Mouse (Mus musculus) skeletal muscle tissue, adult 2 months (tissue): ENCODE data around the gene Pde2a.

ENCODE experiments used
- DNase-seq: peaks from one replicate; pipeline ENCODE4 v3.0.0-alpha.2; 2012; ENCODE audit warnings: low read depth, low spot score

Gene Pde2a

DNA sequence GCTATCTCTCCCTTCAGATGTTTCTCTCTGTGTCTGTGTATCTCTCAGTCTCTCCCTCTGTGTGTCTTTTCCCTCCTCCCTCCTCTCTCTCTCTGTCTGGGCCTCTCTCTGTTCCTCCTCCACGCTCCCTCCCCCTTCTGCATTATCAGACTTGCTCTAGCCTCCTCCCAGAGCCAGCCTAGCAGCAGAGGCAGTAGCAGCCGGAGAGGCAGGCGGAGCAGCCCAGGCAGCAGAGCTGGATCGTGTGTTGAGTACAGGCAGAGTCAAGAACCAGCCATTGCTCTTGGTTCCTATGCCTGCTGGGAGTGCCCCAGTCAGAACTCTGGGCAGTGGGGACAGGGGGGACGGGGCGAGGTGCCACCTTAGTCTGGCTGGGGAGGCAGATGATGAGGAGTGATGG lies at the start of gene Pde2a:
TSS of gene Pde2a (plus strand) at position 163 of the 400 bp plus-strand sequence.
- no peak for DNase-seq

DNA sequence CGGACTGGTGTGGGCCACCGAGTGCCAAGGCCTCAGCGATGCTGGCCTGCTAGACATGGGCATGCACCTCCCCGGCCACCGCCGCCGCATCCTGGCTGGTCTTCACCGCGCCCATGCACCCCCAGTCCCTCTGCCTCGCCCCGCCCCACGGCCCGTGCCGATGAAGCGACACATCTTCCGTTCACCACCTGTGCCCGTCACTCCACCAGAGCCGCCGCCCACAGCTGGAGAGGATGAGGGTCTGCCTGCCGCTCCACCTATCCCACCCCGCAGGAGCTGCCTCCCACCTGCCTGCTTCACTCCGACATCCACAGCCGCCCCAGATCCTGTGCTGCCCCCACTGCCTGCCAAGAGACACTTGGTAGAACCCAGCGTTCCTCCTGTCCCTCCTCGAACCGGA lies 48.4 kb upstream of the Pde2a start:
- no peak for DNase-seq

DNA sequence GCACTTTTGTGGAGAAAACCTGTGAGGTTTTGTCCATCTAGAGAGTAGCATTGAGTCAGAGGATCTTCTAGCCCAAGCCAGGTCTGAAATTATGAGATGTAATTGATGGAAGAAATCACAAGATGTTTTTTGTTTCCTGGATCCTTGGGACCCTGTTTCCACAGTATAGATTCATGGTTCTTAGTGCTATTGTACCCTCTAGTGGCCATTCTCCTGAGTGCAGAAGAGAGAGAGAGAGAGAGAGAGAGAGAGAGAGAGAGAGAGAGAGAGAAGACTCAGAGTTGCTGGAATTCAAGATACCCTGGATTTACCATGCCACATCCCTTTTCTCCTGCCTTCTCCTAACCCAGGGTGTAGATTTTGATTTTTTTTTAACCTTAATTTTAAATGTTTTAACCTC lies 47.3 kb upstream of the Pde2a start:
- DNase-seq = no peak

DNA sequence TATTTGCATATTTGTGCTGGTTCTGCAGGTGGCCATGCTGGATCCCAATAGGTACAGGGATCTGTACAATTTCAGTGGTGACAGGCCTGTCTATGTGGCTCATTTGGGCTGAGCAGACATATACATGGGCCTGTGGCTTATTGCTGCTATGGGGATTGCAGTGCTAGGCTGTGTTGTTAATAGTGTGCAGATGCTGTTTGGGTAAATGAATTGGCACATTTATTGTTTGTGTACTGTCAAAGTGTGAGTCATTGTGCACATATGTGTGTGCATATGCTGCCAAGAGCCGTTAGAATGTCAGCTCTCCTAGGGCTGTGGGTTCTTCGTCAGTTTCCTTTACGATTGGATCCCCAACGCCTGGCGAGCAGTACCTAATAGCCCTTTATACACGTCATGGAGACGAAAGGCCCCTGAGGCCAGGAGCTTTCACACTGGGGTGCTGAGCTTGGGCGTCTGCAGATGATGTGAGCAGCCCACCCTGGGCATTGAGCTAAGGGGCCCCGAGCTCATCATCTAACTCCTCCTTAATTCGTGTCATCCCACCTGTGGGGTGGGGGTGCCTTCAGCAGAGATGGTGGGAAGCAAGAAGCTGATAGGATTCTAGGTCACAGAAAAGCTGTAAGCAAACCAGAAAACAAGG lies 44.7 kb upstream of the Pde2a start:
- no peak for DNase-seq

DNA sequence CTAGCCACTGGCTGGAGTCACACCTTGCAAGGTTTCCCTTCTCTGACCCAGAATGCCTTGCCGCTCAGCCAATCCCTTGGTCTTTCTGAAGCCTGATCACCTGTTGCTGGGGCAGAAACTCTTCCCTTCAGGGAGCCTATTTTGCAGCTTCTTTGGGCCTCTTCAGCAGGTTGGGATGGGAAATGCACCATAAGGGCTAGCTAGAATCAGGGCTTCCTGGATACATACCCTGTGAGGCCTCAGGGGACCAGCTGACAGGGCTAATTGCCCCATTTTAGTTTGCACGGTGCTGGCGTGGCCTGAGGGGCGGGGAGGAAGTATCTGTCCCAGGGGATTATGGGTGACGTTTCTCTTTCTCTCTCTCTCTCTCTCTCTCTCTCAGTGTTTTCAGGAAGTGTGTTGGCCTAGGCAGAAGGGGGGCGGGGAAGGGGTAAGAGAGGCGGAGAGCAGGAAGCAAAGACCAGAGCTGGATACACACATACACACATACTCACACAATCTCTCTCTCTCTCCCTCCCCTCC lies 43.7 kb upstream of the Pde2a start:
- DNase-seq = peak; percentile 86

DNA sequence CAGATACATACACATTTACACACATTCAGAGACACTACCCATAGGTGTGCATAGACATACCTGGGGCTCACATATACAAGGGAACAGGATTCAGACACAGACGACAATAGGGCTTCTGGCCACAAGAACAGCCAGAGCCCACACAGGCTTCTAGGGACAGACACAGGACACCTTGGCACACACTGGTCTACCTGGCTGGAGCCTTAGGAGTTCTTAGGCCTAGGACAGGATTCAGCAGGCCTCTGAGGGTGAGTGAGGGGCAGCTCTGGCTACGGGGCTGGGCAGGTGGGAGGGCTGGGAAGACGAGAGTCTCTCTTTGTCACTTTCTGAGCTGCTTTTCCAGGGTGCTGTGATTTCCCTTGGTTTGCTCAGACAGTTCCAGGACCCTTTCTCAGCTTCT lies 43.2 kb upstream of the Pde2a start:
- no peak for DNase-seq

DNA sequence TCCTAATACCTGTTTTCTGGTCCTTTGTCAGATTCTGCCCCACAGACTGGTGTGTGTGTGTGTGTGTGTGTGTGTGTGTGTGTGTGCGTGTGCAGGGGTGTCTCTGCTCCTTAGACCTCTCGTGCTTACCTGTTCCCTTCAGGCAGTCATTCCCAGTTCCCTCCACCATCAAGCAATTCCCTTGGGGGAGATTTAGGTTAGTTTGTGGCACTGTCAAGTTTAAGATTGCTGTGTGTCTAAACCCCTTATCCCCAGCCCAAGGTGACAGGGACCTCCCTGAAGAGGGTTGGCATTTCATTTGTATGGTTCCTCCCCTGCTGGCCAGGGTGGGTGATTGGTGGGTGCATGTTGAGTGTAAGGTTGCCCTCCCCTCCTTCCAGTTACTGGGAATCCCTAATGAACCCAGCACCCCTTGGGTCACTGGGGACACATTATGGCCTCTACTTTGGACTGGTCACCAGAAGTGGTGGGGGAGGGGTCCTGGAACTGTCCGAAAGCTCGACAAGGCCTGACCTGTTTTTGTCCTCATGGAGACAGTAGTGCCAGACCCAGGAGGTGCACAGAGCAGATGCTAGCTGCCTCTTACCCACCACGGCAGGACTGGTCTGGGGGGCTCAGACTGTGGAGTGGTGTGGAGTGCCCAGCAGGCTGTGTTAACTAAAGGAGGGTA lies 42.6 kb upstream of the Pde2a start:
- no peak for DNase-seq

DNA sequence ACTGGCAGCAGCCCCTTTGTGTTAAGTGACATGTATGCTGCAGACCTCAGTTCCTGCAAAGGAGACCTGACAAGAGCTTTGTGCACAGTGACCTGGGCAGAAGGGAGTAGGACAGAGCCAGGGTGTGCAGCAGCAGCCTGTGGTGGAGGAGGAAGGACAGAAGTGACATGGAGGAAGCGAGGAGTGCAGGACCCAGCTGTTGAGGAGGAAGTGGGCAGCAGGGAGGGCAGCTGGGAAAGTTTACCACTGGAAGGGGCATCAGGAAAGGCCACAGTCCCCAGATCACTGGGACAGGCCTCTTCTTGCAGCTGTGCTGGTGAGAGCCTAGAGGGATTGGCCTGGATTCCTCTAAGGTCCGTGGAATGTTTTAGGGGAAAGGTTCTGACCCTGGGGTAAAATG lies 41.8 kb upstream of the Pde2a start:
- no peak for DNase-seq

DNA sequence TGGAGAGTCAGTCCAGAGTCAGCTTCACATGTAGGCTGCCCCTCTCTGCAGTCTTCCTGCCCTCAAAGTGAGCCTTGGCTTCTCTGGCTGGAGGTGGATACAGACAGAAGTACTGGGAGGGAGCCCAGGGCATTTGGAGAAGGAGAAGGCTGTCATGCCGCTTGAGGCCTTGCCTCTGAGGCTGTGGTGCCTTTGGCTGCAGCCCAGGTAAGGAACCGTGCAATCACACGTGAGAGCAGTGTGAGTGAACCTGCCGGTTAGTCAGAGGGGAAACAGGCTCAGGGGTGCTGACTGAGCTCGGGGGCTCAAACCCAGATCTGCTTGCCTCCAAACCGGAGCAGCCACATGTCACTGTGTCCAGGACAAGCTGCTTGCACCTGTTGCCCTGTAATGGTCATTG lies 40.0 kb upstream of the Pde2a start:
- DNase-seq = no peak

DNA sequence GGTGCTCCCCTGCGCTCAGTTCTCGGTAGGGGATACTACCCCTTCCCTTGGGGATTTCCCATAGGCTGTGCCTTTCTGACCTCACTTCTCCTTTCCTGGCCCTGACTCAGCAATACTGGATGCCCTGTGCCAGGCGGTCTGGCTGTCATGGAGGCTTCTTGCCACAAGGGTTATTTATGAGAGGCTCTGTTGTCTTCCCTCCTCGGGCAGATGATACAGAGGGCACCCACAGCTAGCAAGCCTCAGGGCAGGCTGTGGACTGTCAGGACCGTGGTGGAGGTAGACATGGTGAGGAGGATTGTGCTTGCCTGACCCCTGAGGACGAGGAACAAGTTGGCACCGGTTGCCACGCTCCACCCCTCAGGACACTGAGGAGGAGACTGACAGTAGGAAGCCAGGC lies 39.1 kb upstream of the Pde2a start:
- DNase-seq = peak; percentile 64

DNA sequence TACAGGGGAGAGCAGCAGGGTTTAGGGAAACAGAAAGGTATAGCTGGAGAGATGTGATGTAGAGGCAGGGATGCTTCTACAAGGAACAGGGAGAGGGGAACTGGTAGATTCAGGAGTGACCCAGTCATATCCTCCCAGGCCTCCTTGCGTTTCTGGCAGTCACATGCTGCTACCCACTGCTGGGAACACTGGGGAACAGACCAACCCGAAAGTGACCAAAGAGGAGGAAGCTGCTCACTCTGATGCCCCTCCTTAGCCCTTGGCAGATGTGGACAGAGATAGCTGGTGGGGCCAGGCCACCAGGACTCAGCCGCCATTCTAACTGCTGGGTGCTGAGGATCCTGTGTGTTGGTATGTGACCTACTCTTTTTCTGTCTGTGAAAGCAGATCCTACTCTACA lies 37.7 kb upstream of the Pde2a start:
- DNase-seq = no peak

DNA sequence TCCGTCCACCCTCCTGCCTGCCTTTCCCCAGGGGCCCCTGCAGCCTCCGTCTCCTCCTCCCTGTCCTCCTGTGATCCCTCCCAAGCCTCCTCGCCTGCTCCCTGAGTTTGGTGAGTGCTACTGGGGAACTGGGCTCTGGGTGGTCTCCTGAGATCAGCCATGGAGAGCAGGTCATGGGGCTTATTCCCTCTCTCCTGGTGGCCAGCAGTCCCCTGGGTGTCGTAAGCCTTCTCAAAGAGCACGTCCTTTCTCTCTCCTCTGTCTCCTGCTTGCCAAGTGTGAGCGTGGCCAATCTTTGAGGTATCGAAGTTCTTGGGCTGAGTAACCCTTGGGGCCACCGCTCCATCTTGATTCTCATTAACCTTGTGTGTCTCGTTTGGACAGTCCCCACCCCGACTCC lies 36.6 kb upstream of the Pde2a start:
- DNase-seq = no peak

DNA sequence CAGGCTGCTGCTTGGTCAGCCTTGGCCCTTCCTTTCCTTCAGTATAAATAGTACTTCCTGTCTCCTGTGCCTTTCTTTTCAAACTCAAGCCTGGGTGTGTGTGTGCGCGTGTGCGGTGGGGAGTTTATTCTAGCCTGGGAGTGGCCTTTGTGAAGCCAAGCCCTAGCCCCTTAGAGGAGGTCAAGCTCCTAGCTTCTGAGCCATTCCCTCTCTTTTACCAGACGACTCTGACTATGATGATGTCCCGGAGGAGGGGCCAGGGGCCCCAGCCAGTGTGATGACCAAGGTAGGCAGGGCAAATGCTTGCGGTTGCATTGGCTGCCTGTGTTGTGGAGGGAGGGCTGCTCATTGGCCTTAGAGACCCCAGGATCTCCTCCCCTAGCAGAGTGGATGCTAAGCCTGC lies 36.2 kb upstream of the Pde2a start:
- DNase-seq = no peak

DNA sequence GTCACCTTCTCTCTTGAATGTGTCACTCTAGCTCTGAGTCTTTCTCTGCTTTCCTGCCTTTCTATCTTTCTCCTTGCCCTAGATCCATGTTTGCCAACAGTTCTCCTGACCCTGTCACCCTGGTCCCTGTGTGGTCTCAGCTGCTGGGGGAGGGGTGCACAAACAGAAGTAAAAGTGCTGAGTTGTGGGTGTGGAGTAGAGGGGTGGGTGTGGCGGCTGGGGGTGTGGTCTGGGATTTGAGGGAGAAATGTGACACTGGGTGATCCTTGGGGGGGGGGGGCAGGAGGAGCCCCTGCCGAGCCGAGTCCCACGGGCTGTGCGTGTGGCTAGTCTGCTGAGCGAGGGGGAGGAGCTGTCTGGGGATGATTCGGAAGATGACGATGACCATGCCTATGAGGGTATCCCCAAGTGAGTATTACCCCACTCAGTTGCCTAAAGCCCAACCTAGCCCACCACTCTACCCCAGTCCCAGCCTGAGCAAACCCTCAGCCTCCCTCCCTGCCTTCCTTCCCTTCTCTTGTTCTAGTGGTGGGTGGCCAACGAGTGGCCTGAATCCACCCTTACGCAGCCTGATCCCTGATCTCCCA lies 35.5 kb upstream of the Pde2a start:
- no peak for DNase-seq

DNA sequence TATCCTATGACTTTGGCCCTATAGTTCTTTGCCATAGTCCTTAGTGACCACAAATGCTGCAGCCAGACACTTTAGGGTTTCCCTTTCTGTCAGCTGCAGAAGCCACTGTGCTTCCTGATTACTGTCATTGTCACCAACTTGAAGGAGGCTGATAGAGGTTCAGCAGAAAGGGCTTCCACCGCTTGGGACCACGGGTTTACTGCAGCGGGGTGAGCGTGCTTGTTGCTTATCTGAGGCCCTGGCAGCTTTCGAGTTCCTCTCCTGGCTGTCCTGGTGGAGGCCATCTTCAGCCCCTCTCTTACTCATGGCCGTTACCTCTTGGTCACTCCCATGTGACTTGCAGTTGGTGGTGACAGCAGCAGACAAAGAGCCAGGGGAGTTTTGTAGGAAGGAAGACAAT lies 32.2 kb upstream of the Pde2a start:
- DNase-seq = no peak

DNA sequence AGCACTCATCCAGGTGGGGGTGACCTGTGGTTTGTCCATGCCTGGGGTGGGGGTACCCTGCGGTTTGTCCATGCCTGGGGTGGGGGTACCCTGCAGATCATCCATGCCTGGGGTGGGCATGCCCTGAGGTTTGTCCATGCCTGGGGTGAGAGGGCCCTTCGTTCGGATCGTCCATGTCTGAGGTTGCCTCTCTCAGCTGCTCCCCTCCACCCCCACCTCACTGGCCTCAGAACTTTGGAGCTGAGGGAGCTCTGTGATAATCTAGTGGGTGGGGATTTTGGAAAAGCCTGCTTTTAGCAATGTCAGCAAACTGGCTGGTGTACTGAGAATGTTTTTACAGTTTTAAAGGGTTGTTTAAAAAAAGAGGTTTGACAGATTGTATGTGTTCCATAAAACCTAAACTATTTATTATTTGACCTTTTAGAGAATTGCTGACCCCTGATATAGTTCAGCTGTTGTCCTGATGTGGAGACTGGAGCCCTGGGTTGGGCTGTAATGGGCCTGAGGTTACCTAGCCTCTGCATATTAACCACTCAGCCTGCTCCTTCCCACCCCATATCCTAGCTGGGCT lies 29.5 kb upstream of the Pde2a start:
- DNase-seq = no peak

DNA sequence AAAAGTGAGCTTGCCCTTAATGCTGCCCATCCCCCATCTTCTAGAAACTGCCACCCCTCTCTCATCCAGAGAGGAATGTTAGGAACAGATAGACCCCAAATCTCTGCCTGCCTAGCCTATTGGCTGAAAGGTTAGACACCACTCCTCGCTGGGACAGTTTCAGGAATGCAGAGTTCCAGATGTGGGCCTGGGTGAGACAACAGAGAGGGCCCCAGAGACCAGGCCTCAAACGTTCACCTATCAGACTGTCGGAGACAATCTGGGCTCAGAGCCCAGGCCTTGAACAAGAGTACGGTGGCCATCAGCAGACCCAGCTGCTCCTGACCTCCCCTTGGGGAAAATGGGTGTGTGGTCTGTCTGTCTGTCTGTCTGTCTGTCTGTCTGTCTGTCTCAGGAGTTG lies 28.5 kb upstream of the Pde2a start:
- DNase-seq = no peak

DNA sequence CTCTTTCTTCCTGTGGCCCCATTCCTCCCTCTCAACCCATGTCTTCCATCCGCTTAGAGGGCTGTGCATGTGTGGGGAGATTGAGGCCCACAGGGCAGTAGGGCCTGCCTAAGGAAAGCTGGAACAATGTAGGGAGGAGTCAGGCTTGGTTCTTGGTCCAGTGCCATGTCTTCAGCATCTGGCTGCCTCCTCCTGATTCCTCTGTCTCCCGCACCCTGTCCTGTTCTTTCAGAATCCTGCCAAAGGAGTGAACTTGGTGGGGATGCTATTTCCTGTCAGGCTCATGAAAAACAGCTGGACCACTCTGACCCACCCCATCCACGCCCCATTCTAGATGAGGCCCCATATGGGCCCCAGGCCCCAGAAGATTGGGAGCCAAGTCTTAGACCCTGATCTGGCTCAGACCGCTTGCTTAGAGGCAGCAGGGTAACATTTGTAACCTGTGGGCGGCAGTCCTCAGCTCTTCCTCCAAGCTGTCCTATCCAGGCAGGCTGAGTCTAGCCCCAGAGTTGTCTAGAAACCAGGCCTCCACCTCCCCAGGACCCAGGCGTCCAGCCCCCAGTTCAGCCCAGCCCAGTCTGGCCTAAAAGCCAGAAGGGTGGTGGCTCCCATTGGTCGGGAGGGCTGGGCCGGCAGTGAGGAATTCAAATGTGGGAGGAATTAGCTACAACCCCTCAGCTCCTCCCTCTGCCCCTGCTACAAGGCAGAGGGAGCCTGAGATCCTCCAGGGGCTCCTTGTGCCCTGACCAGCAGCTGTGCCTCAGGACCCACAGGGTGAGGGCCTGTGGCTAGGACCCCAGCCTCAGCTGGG lies 27.6 kb upstream of the Pde2a start:
- peak; percentile 74 for DNase-seq

DNA sequence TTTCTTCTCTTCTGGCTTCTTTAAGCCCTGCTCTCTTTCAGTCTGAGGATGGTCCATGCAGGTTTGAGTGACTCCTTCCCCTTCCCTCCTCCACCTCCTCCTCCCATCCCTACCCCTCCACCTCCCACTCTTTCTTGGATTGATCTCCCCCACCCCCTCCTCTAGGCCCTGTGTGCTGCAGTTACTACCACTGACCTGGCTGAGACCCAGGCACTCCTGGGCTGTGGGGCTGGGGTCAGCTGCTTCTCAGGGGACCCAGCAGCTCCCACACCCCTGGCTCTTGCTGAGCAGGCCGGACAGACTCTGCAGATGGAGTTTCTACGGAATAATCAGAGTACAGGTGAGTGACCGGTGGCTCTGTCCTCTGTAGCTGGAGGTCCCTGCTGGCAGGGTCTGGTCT lies 26.9 kb upstream of the Pde2a start:
- no peak for DNase-seq

DNA sequence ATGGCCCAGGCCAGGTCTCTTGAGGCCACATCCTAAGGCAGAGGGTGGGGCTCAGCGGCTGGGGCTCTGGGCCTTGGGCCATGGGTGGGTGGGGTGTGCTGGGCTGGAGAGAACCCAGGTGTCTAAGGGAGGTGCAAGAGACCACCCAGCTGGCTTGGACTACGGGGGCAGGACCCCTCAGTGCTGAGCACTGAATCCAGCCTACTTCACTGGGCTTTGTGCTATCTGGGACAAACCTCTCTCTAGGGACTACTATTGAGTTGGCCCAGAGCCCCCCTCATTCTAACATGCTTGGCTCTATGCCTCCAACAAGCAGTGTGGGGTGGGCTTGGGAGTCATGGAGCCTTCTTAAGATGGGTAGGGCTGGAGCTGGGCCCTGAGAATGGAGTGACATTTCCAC lies 26.0 kb upstream of the Pde2a start:
- no peak for DNase-seq

DNA sequence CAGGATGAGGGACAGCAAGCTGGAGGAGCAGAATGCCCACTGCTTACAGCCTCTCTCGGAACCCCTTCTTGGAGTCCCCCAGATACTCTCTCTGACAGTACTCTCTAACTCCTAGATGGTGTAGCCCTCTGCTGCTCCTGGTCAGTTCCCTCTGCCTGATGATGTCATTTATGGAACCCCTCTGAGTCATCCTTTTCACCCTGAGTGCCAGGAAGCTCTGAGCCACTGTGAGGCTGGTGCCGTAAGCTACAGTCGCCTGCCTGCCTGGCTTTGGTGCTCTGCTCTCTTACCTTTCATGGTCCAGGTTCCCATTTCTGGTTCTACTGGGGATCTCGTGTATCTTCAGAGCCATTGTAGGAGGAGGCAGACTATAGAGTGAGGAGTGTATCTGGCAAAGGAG lies 24.3 kb upstream of the Pde2a start:
- DNase-seq = no peak

DNA sequence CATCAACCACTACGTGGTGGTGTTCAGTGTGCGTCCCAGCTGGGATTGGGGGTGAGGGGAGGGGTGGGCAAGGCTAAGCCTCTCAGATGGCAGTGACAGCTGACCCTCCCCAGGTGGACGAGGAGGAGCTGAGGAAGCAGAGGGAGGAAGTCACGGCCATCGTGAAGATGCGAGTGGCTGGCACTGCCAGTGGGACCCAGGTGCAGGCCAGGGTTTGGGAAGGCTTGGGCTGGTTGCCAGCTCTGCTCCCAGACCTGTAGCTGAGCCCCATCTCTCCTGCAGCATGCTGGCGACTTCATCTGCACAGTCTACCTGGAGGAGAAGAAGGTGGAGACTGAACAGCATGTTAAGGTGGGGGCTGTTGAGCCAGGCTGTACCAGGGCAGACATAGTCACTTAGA lies 20.0 kb upstream of the Pde2a start:
- no peak for DNase-seq
